Mouse (Mus musculus) thymus, adult 2 months (tissue): ENCODE data around the gene Kdm8. TPM values are rescaled to one million over a fixed set of nuclear protein-coding genes. Genes with fewer than 3 reads are reported as not detected.
A peak's percentile ranks its signal among the peaks of the same experiment; 100 is the strongest.

ENCODE experiments used
- DNase-seq: peaks from one replicate; pipeline ENCODE4 v3.0.0; 2021
- H3K27ac ChIP-seq: fragments of 200-500 bp; 2 replicates; pipeline ENCODE4 v1.5.1; 2012; ENCODE audit warnings: low read length, control low read depth; ENCODE audit not compliant: control insufficient read depth, insufficient read depth
- H3K27me3 ChIP-seq: fragments of 200-500 bp; 2 replicates; pipeline ENCODE4 v1.6.1; 2012; ENCODE audit warnings: mild to moderate bottlenecking, low read length, moderate library complexity, mixed read lengths; ENCODE audit not compliant: control insufficient read depth, insufficient read depth
- H3K36me3 ChIP-seq: fragments of 200-500 bp; 2 replicates; pipeline ENCODE4 v1.6.1; 2012; ENCODE audit warnings: mild to moderate bottlenecking, low read length, moderate library complexity; ENCODE audit not compliant: control insufficient read depth, insufficient read depth
- H3K4me1 ChIP-seq: fragments of 200-500 bp; replicated peaks from 2 replicates; pipeline ENCODE4 v1.6.1; 2012; ENCODE audit warnings: low read length; ENCODE audit not compliant: control insufficient read depth, insufficient read depth
- H3K4me3 ChIP-seq: fragments of 200-500 bp; 2 replicates; pipeline ENCODE4 v1.5.1; 2012; ENCODE audit warnings: mild to moderate bottlenecking, low read length, control low read depth, moderate library complexity; ENCODE audit not compliant: control insufficient read depth, insufficient read depth
- CTCF ChIP-seq: fragments of 200-500 bp; IDR thresholded peaks from 2 replicates; pipeline ENCODE4 v1.5.1; 2012; ENCODE audit warnings: mild to moderate bottlenecking, control low read depth, low read length, moderate library complexity, borderline replicate concordance; ENCODE audit not compliant: control insufficient read depth, poor library complexity, insufficient read depth; ENCODE audit errors: extremely low read depth
- POLR2A ChIP-seq: fragments of 200-500 bp; IDR thresholded peaks from 2 replicates; pipeline ENCODE4 v1.6.1; 2012; ENCODE audit warnings: mild to moderate bottlenecking, low read length, control low read depth, moderate library complexity; ENCODE audit not compliant: control insufficient read depth, poor library complexity, insufficient read depth; ENCODE audit errors: extremely low read depth
- WGBS: fragments of 180-500 bp; shearing (Covaris S2); methylation state at CpG from one replicate; pipeline ENCODE4 v1.1.7; 2018; 5-methylcytosine and 5-hydroxymethylcytosine counted together
- polyA plus RNA-seq: library from polyadenylated mRNA; depleted of rRNA; stranded (reverse); fragments of >200 nt; gene quantifications from 2 replicates; pipeline ENCODE4 v1.2.3, GENCODE M21; 2012; rRNA removed

Kdm8 gene
- polyA plus RNA-seq, 1 experiment = 14.2 TPM

DNA sequence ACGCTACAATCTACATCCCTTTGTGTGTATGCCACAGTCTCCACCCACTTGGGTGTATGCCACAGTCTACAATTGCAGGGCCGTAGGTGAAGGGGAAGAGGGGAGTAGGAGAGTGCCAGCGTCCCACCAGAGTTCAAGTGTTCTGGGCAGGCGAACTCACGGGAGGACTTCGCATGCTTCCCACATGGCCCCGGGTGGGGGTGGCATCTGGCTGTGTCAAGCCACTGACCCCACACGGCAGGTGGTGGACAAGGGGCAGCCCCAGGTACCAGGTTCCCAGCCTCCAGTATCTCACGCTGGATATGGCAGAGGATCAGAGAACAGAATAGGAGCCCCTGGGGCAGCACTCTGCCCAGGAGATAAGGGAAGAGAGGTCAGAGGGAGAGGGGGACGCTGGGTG lies 61.1 kb downstream of the Kdm8 start:
- Histone ChIP-seq H3K27me3 (no peaks in the 10 kb centered on the region), H3K4me1 (peaks cover 14% of the 10 kb centered on the region), H3K4me3 (no peak overlapping the region), H3K27ac (no peak overlapping the region), H3K36me3 (no peaks in the 10 kb centered on the region)
- WGBS = 82% methylated on average over 10 of the region's 10 CpGs
- no peak for DNase-seq
- TF ChIP-seq POLR2A (no peak), CTCF (no peak)

GRCm38 (mm10) chr7:125507279-125507678 lies 62.8 kb downstream of the Kdm8 start:
- H3K36me3 ChIP-seq = no peaks in the 10 kb centered on the region
- peaks cover 30% of the 10 kb centered on the region for H3K4me1 ChIP-seq
- no peak overlapping the region for H3K27ac ChIP-seq
- no peaks in the 10 kb centered on the region for H3K27me3 ChIP-seq
- H3K4me3 ChIP-seq = no peak overlapping the region
- WGBS = 18% methylated on average over 2 of the region's 2 CpGs
- no peak for TF ChIP-seq POLR2A
- no peak for TF ChIP-seq CTCF
- DNase-seq = no peak

- no peak for DNase-seq
- WGBS = 65% methylated on average over 5 of the region's 5 CpGs
- H3K4me3 ChIP-seq = no peak overlapping the region
- H3K4me1 ChIP-seq = peaks cover 24% of the 10 kb centered on the region
- TF ChIP-seq POLR2A (no peak), CTCF (no peak)
- H3K36me3 ChIP-seq = no peaks in the 10 kb centered on the region
- no peaks in the 10 kb centered on the region for H3K27me3 ChIP-seq
- H3K27ac ChIP-seq = no peak overlapping the region
Observed at GRCm38 (mm10) chr7:125511432-125511831, 67.0 kb downstream of the Kdm8 start.

DNA sequence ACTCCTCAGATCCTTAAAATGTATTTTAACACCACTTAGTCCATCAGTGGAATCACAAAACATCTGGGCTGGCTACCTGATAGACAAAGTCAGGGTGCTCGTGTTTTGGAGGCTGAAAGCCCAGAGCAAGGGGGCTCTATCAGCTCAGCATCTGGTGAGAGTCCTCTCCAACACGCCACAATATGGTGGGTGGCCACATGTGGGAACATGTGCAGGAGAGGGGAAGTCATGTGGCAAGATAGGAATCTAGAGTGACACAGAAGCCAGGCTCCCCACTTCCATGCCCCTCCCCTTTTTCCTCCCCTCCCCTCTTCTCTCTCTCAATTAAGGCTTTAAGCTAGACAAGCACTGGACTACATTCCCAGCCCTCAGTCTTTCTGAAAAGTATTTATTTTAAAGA lies 67.4 kb downstream of the Kdm8 start:
- 10% methylated on average over 2 of the region's 2 CpGs for WGBS
- Histone ChIP-seq H3K36me3 (no peaks in the 10 kb centered on the region), H3K4me3 (no peak overlapping the region), H3K27ac (no peak overlapping the region), H3K4me1 (peaks cover 25% of the 10 kb centered on the region), H3K27me3 (no peaks in the 10 kb centered on the region)
- TF ChIP-seq CTCF (no peak), POLR2A (no peak)
- DNase-seq = peak; percentile 16

Other genes with a start within 250 kb of the Kdm8 start
- 93.7 and 111 TPM in 2 replicates for gene Nsmce1, start 46.9 kb downstream of the Kdm8 start, polyA plus RNA-seq
- 141 and 189 TPM in 2 replicates for gene Il4ra, start 107.4 kb downstream of the Kdm8 start, polyA plus RNA-seq
- 177 and 188 TPM in 2 replicates for gene Il21r, start 158.8 kb downstream of the Kdm8 start, polyA plus RNA-seq